Mouse (Mus musculus): ENCODE results near the gene Ttyh2. TPM values are rescaled to one million over a fixed set of nuclear protein-coding genes. Genes with fewer than 3 reads are reported as not detected.

Ttyh2 gene
- total RNA-seq, 2 experiments from 2014 or later: 15.7 to 17.4 TPM

DNA sequence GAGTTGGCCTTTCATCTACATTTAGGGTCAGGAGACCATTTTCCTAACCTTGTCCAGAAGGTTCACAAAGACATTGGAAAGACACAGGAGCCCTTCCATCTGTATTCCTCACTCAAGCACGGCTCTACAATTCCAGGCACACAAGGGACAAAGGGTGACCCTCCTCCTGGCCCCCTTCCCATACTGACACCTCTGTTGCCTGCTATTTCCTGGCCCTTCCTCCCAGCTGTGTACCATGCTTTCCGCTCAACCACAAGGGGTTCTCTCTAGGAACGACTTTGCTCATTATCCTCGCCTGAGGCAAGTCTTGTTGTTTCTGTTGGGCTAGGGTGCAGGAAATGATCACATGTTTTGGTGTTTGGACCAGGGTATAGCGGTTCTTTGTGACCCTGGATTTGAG, 53.1 kb downstream of the Ttyh2 start:
- DNase-seq: no peak

DNA sequence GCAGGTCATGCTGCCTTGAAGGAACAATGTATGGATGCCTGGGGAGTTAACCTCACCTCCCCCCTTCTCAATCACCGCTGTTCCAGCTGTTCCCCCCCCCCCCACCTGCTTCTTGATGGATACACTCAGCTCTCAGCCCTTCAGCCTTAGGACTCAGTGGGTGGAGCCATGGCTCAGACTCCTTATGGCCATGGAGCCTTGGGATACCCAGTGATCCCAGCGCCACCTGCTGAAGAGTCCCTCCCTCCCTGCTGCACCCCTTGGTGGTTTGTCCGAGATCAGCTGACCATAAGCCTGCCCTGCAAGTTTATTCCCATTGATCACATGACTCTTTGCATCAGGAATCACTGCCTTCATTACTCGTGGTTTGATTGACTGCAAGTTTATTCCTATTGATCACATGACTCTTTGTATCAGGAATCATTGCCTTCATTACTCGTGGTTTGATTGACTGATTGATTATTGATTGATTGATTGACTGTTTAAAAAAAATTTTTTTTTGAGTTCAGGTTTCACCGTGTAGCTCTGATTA, 54.7 kb downstream of the Ttyh2 start:
- Histone ChIP-seq H3K4me3 (no peak overlapping the region), H3K27ac (no peak overlapping the region)
- DNase-seq: no peak
- intact Hi-C loops (cut with DNase I): loop anchor here (5.0 kb wide), 1 partner anchor 53 kb away; the partner anchor contains the start of gene Ttyh2
- TF ChIP-seq CTCF (IDR thresholded peaks at IDR 0.05): no peak

More for the DNA sequence above, 53.1 kb downstream of the Ttyh2 start:
- no peak for TF ChIP-seq CTCF (IDR thresholded peaks at IDR 0.05)
- Histone ChIP-seq H3K4me3 (no peak overlapping the region), H3K27ac (no peak overlapping the region)
- intact Hi-C loops (cut with DNase I): loop anchor here (5.0 kb wide), 1 partner anchor 51 kb away; the partner anchor contains the start of gene Ttyh2

DNA sequence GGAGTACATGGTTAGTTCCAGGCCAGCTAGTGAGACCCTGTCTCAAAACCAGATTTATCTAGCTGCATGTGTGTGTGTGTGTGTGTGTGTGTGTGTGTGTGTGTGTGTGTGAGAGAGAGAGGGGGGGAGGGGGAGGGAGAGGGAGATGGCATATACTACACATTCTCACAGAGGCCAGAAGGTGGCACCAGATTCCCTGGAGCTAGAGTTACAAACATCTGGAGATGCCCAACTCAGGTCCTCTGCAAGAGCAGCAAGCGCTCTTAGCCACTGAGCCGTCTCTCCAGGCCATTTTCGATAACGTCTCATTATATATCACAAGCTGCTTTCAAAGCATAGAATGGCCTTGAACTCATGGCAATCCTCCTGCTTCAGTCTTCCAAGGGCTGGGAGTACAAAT, 56.5 kb downstream of the Ttyh2 start:
- H3K27ac ChIP-seq: no peak overlapping the region
- intact Hi-C loops (cut with DNase I): no loop called here
- no peak for DNase-seq
- TF ChIP-seq CTCF (IDR thresholded peaks at IDR 0.05): no peak
- H3K4me3 ChIP-seq: no peak overlapping the region

DNA sequence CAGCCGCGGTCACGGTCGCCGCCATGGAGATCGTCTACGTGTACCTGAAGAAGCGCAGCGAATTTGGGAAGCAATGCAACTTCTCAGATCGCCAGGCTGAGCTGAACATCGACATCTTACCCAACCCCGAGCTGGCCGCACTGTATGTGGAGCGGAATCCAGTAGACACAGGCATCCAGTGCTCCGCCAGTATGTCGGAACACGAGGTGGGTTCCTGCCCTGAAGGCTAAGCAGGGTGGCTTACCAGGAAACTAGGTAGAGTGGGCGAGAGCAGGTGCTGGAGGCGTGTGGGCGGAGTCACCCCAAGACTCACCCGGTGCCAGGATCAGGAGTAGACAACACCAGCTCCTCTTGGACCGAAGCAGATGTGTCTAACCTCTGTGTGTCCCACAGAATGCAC, 57.7 kb downstream of the Ttyh2 start:
- H3K4me3 ChIP-seq: no peak overlapping the region
- TF ChIP-seq CTCF (IDR thresholded peaks at IDR 0.05): no peak
- intact Hi-C loops (cut with DNase I): no loop called here
- H3K27ac ChIP-seq: no peak overlapping the region
- DNase-seq: no peak

DNA sequence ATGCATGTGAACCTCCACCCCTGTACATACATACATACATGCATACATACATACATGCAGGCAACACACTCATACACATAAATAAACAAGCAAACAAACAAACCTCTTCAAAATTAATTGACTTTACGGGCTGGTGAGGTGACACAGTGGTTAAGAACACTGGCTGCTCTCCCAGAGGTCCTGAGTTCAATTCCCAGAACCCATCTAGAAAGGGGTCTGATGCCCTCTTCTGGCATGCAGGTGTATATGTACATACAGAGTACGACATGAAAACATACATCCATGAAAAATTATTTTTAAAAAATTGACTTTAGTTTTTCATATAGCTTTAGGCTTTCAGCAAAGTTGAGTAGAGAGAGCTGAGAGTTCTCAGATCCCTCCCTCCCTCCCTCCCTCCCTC, 60.9 kb downstream of the Ttyh2 start:
- TF ChIP-seq CTCF (IDR thresholded peaks at IDR 0.05): no peak; the same call in 1 of the 2 replicates
- no peak for DNase-seq
- Histone ChIP-seq H3K27ac (no peak overlapping the region), H3K4me3 (no peak overlapping the region)
- intact Hi-C loops (cut with DNase I): no loop called here

DNA sequence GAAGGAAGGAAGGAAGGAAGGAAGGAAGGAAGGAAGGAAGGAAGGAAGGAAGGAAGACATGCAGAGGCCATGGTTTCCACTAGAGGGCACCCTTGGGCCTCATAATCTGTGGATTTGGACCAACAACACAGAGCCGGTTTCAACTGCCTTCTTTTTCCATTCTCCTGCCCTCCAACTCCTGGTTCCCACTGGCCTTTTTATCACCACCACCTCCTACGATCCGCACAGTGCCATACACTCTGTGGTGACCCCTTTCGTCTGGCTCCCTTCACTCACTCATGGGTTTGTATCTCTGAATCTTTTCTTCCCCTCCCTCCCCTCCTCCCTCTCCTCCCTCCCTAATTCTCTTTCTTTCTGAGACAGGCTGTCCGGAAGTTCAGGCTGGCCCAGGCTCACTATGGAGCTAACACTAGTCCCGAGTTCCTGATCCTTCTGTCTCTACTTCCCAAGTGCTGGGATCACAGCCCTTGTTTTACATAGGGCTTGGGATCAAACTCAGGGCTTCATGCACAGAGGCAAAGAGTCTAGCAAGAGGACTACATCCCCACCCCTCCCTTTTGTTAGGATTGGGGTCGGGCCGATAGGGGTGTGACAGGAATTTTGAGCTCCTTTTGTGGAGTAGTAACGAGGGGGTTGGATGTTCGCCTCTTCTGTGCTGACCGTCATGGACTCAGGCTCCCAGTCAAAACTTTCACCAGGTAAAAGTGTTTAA, 61.8 kb downstream of the Ttyh2 start:
- H3K27ac ChIP-seq: peak overlapping the region; percentile 67
- intact Hi-C loops (cut with DNase I): no loop called here
- DNase-seq: peak; percentile 56
- peak; percentile 71 for TF ChIP-seq CTCF (IDR thresholded peaks at IDR 0.05)
- H3K4me3 ChIP-seq: peak overlapping the region; percentile 59

DNA sequence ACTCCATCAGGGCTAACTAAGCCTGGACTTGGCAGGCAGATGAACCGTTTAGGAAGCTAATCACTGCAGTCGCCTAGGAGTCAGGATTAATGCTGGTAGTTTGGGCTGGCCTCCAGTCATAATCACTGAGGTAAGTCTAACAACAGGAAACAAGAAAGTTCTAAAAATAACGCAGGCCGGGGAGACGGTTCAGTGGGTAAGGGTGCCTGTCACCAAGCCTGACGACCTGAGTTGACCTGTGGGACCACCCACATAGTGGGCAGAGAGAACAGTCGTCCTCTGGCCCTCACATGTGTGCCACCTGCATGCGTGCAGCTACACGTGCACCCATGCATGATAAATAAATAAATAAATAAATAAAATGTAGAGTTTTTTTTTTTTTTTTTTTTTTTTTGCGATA, 65.4 kb downstream of the Ttyh2 start:
- Histone ChIP-seq H3K27ac (no peak overlapping the region), H3K4me3 (no peak overlapping the region)
- no peak for DNase-seq
- intact Hi-C loops (cut with DNase I): no loop called here
- no peak for TF ChIP-seq CTCF (IDR thresholded peaks at IDR 0.05)

DNA sequence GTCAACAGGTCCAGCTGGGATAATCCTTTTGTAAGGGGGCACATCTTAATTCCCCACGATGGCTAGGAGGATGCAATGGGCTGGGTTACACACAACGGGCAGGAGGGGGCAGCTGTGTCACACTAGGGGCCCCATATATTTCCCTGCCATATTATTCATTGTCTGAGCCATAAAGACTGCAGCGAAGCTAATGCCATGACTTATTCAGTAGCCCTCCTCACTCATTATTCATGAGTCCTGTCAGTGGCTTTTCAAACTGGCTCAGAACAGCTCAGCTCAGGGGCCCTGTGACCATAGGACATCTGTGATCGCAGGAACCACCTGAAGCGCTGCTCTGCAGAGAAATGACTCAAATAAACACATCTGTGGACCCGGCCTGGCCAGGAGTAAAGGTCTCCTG, 66.2 kb downstream of the Ttyh2 start:
- Histone ChIP-seq H3K4me3 (no peak overlapping the region), H3K27ac (no peak overlapping the region)
- TF ChIP-seq CTCF (IDR thresholded peaks at IDR 0.05): no peak
- intact Hi-C loops (cut with DNase I): no loop called here
- no peak for DNase-seq

DNA sequence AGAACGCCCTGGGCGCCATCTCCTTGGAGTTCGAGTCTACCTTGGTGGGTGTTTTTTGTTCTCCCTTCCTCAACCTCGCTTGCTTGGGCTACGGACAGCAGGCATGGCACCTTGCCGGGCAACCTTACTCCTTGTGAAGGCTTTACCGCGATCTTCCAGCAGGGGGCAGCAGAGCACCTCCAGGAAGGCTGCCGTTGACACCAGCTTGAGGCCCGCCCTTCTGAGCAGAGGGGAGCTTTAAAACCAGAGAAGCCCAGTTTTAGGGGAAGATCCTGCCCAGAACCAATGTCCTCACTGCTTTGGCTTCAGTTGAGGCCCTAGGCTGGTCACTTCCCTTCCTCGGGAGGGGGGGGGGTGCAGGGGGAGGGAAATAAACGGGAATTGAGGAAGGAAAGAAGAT, 69.9 kb downstream of the Ttyh2 start:
- TF ChIP-seq CTCF (IDR thresholded peaks at IDR 0.05): peak; percentile 98
- intact Hi-C loops (cut with DNase I): loop anchor here (1.0 to 2.0 kb wide), 2 partner anchors 44 to 168 kb away; no protein-coding TSS in a partner anchor
- Histone ChIP-seq H3K4me3 (no peak overlapping the region), H3K27ac (peak overlapping the region; percentile 24; the same call in 1 of the 2 replicates)
- DNase-seq: peak; percentile 92

DNA sequence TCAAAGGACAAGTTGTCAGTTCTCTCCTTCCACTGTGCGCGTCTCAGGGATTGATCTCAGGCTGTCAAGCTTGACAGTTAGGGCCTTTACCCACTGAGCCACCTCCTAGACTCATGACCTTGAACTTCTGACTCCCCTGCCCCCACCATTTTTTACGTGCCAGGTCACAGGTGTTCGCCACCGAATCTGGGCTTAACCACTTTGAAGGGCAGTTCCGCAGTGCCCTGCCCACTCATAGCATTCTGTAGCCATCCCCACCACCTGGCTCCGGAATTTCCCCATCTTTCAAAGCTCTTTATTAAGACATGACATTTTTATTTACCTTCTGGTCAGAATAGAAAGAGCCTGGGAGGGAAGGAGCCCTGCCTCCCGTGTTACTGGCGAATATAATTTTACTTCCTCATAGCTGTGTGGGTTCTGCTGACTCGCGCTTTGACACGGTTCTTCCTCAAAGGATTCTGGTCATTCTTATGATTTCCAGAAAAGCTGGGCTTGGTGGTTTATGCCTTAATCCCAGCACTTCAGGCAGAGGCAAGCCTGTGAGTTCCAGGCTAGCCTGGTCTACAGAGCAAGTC, 72.4 kb downstream of the Ttyh2 start:
- no peak overlapping the region for H3K27ac ChIP-seq

DNA sequence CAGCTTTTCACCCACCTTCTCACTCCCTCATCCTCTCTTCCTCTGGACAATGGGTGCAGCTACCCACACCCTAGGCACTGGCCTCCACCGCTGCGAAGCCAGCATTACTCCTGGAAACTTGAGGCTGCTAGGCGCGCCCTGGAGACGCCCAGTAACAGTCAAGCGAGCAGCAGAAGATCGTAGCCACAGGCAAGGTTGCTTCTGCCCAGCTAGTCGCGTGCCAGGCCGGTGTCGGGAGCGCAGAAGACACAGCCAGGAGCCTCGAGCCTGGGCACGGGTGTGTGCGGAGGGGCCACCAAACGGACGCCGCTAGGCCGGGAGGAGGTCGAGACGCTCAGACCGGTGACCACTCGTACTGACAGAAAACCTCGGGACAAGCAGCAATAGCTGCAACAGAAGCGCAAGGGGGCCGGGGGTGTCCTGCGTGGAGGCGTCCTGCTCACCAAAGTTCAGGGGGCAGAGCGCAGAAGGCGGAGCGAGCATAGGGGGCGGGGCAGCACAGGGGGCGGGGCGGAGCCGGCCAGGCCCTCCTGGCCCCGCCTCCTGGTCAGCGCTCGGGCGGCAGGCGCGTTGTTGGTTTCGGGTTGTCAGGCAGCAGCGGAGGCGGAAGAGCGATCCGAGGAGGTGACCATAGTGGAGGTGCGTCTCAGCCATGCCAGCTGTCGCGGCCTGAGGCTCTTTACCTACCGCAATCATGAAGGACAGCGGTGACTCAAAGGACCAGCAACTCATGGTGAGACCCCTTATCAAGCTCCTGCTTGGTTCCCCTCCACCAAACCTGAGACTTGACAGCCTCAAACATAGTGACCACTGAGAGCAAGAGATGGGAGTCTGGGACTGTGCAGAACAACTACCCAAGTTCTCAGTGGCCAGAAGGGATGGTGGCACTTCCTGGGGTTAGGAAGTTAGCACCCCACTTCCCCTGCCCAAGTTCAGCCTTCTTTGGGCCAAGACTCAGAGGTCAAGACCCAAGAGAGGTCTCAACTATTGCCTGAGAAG, 89.9 kb downstream of the Ttyh2 start, which contains the start of gene Kif19a:
Gene Kif19a (plus strand): TSS at position 569 of the 999 bp plus-strand sequence.
- DNase-seq: peak; percentile 85
- peak within 1 kb of the TSS; percentile 84 for H3K27ac ChIP-seq
- intact Hi-C loops (cut with DNase I): no loop called here
- peak within 1 kb of the TSS; percentile 78 for H3K4me3 ChIP-seq
- no peak for TF ChIP-seq CTCF (IDR thresholded peaks at IDR 0.05)

More for the DNA sequence above, 72.4 kb downstream of the Ttyh2 start:
- TF ChIP-seq CTCF (IDR thresholded peaks at IDR 0.05): no peak
- DNase-seq: no peak
- H3K4me3 ChIP-seq: no peak overlapping the region
- intact Hi-C loops (cut with DNase I): no loop called here

DNA sequence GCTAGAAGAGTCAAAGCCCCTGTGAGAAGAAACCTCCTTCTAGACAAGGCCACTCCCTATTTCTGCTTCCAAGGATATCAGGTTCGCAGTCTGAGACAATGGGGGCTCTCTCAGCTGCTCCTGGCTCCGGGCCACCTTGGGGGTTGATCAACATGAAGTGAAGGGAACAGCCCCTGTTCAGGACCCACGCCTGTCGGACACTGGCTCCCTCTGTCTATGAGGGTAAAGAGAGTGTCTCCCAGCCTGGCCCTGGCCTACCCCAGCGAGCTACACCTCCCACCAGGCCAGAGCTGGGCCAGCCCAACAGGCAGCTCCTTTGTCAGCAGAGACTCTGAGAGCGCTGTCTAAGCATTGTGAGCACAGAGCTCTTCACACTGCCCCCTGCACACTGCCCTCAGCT, 94.7 kb downstream of the Ttyh2 start:
- no peak overlapping the region for H3K4me3 ChIP-seq
- no peak overlapping the region for H3K27ac ChIP-seq
- no peak for TF ChIP-seq CTCF (IDR thresholded peaks at IDR 0.05)
- intact Hi-C loops (cut with DNase I): no loop called here
- DNase-seq: no peak

Other genes with a start within 250 kb of the Ttyh2 start
- gene Rpl38, start 6.9 kb upstream of the Ttyh2 start, total RNA-seq (2021): 100 to 1,000 TPM; 544 to 670 TPM
- under 1 TPM; 0.08 to 0.14 TPM for gene Dnaic2, start 52.0 kb downstream of the Ttyh2 start, total RNA-seq (2021)
- under 1 TPM; 0.54 to 0.56 TPM for gene Kif19a, start 90.0 kb downstream of the Ttyh2 start, total RNA-seq (2021)
- gene Btbd17, start 120.5 kb downstream of the Ttyh2 start, total RNA-seq (2021): not detected
- gene Gpr142, start 123.5 kb downstream of the Ttyh2 start, total RNA-seq (2021): not detected
- gene Gprc5c, start 175.7 kb downstream of the Ttyh2 start, total RNA-seq (2021): 10 to 100 TPM; 45.4 to 82.1 TPM
- gene Cd300a, start 214.6 kb downstream of the Ttyh2 start, total RNA-seq (2021): under 1 TPM; 0.50 to 0.66 TPM

Data from gastrocnemius, adult 2 months (tissue).